9 mouse cellular contexts compared by ENCODE assay signal in genomic region chr6:58546816-58547215, GRCm38 (mm10). TPM values are rescaled to one million over a fixed set of nuclear protein-coding genes. Genes with fewer than 3 reads are reported as not detected.
A peak's percentile ranks its signal among the peaks of the same experiment; 100 is the strongest.
DNase-seq lines count a peak whose midpoint lies in the region; ATAC-seq and TF ChIP-seq lines count a peak whose summit lies in the region.
"Had no signal": no experiment of that assay in that cellular context is flagged by ENCODE, and none has a peak within 500 bp of the region (broad histone marks: within the 10 kb centered on the region; RNA-seq: fewer than 3 reads in every experiment).

No protein-coding gene starts in this region.

- H3K36me3 ChIP-seq in forebrain, postnatal 0 days (ENCODE audit: insufficient read depth), result no peaks in the 10 kb centered on the region
- no peaks in the 10 kb centered on the region for H3K36me3 ChIP-seq in forebrain, embryonic 16.5 days (ENCODE audit: control insufficient read depth, insufficient read depth)
- no peaks in the 10 kb centered on the region for H3K36me3 ChIP-seq in lung, postnatal 0 days (ENCODE audit: insufficient read depth, low read length)

- no peak for ATAC-seq in forebrain, postnatal 0 days
- no peak for ATAC-seq in forebrain, embryonic 16.5 days
- no peak for ATAC-seq in lung, postnatal 0 days

- 6% methylated on average over 4 of the region's 4 CpGs for WGBS in forebrain, postnatal 0 days
- WGBS in forebrain, embryonic 16.5 days, result 4% methylated on average over 4 of the region's 4 CpGs
- WGBS in lung, postnatal 0 days, result 6% methylated on average over 4 of the region's 4 CpGs

- no peaks in the 10 kb centered on the region for H3K4me1 ChIP-seq in forebrain, postnatal 0 days (ENCODE audit: insufficient read depth)
- H3K4me1 ChIP-seq in forebrain, embryonic 16.5 days (replicated peaks; ENCODE audit: control insufficient read depth, insufficient read depth, low read length), result no peaks in the 10 kb centered on the region
- no peaks in the 10 kb centered on the region for H3K4me1 ChIP-seq in lung, postnatal 0 days (ENCODE audit: insufficient read depth, low read depth, low read length)

- TF ChIP-seq CTCF in forebrain, postnatal 0 days (IDR thresholded peaks at IDR 0.05; ENCODE audit: low read depth), result peak; percentile 82
- TF ChIP-seq CTCF in lung, postnatal 0 days (IDR thresholded peaks at IDR 0.05), result peak; percentile 83

- no peak overlapping the region for H3K27ac ChIP-seq in forebrain, postnatal 0 days (ENCODE audit: low read depth, low read length)
- no peak overlapping the region for H3K27ac ChIP-seq in forebrain, embryonic 16.5 days (ENCODE audit: low read length)
- H3K27ac ChIP-seq in lung, postnatal 0 days (ENCODE audit: low read length), result no peak overlapping the region
- H3K27ac ChIP-seq: macrophage had no signal

- DNase-seq in forebrain, postnatal 0 days, result peak; percentile 79
- DNase-seq in 3T3-L1 (ENCODE audit: low read depth, low spot score), result peak; percentile 94
- peak; percentile 89 for DNase-seq in adipocyte (ENCODE audit: low spot score)
- peak; percentile 79 for DNase-seq in embryo, embryonic 10.5 days (ENCODE audit: low spot score)
- peak; percentile 54 for DNase-seq in kidney, postnatal 14 days
- DNase-seq in lung, postnatal 0 days (ENCODE audit: low spot score), result peak; percentile 62
- peak; percentile 39 for DNase-seq in telencephalon, adult 2 months (ENCODE audit: low read depth, low spot score)

- no peak for TF ChIP-seq EP300 in lung, postnatal 0 days (IDR thresholded peaks at IDR 0.05)

- no peak overlapping the region for H3K9ac ChIP-seq in forebrain, postnatal 0 days
- H3K9ac ChIP-seq in forebrain, embryonic 16.5 days (replicated peaks; ENCODE audit: low read depth, low read length), result no peak overlapping the region
- no peak overlapping the region for H3K9ac ChIP-seq in lung, postnatal 0 days (replicated peaks; ENCODE audit: low read depth)

- no peak overlapping the region for H3K4me2 ChIP-seq in forebrain, postnatal 0 days (ENCODE audit: low read depth)
- no peak overlapping the region for H3K4me2 ChIP-seq in forebrain, embryonic 16.5 days (ENCODE audit: low read length)
- no peak overlapping the region for H3K4me2 ChIP-seq in lung, postnatal 0 days (replicated peaks; ENCODE audit: low read depth, low read length)

- no peaks in the 10 kb centered on the region for H3K9me3 ChIP-seq in forebrain, postnatal 0 days (ENCODE audit: low read length)
- no peaks in the 10 kb centered on the region for H3K9me3 ChIP-seq in forebrain, embryonic 16.5 days (ENCODE audit: control insufficient read depth, low read length)
- no peaks in the 10 kb centered on the region for H3K9me3 ChIP-seq in lung, postnatal 0 days (ENCODE audit: low read length)

- H3K27me3 ChIP-seq in forebrain, postnatal 0 days (ENCODE audit: insufficient read depth, low read length), result no peaks in the 10 kb centered on the region
- no peaks in the 10 kb centered on the region for H3K27me3 ChIP-seq in forebrain, embryonic 16.5 days (replicated peaks; ENCODE audit: control insufficient read depth, insufficient read depth, low read length)
- no peaks in the 10 kb centered on the region for H3K27me3 ChIP-seq in lung, postnatal 0 days (replicated peaks; ENCODE audit: insufficient read depth, low read length)

- H3K4me3 ChIP-seq in forebrain, postnatal 0 days (ENCODE audit: low read depth, low read length), result no peak overlapping the region
- H3K4me3 ChIP-seq in forebrain, embryonic 16.5 days (replicated peaks; ENCODE audit: low read length), result no peak overlapping the region
- no peak overlapping the region for H3K4me3 ChIP-seq in lung, postnatal 0 days (ENCODE audit: low read depth, low read length)

RNA-seq across cellular contexts. Expression of gene Abcg2, which starts 37.5 kb away (rescaled TPM):
- total RNA-seq in forebrain, postnatal 0 days (2014; rRNA removed), result 29.0 and 38.2 TPM in 2 replicates
- 25.2 and 27.4 TPM in 2 replicates for polyA plus RNA-seq in forebrain, postnatal 0 days (2015; fragmentation: Nextera tagmentation; extraction: Ambion mirVana)
- polyA plus RNA-seq in forebrain, embryonic 16.5 days (2015; fragmentation: Nextera tagmentation; extraction: Ambion mirVana), result 33.5 and 36.8 TPM in 2 replicates
- polyA plus RNA-seq in lung, postnatal 0 days (2015; fragmentation: Nextera tagmentation; extraction: Ambion mirVana), result 38.4 and 43.5 TPM in 2 replicates

Comparison
In these comparisons a context has a peak if more than half of its experiments do, and no peak if none do; other contexts are left out.
1. DNase-seq: peak in every context shown above with its lines; median percentile 94 in 3T3-L1; 89 in adipocyte; 79 in forebrain, postnatal 0 days; 79 in embryo, embryonic 10.5 days; 62 in lung, postnatal 0 days; 54 in kidney, postnatal 14 days; 39 in telencephalon, adult 2 months.